Mouse (Mus musculus) G1E (cell line): ENCODE measurements around the gene Bmpr1b. TPM values are rescaled to one million over a fixed set of nuclear protein-coding genes. Genes with fewer than 3 reads are reported as not detected.

Source experiments
- ATAC-seq: 2 replicates; pipeline ENCODE4 v1.8.0; 2016; ENCODE audit warnings: mild to moderate bottlenecking; ENCODE audit not compliant: insufficient number of reproducible peaks, poor library complexity, low FRiP score, severe bottlenecking; ENCODE audit errors: extremely low read depth
- DNase-seq: peaks from one replicate; pipeline ENCODE4 v3.0.0; 2012; ENCODE audit warnings: low spot score
- H3K27me3 ChIP-seq: 2 replicates; pipeline ENCODE4 v1.6.1; 2012; ENCODE audit warnings: mild to moderate bottlenecking, low read length, inconsistent platforms; ENCODE audit not compliant: insufficient read depth
- H3K36me3 ChIP-seq: replicated peaks from 2 replicates; pipeline ENCODE3; 2012; ENCODE audit warnings: mild to moderate bottlenecking, inconsistent platforms
- H3K4me1 ChIP-seq: 2 replicates; pipeline ENCODE4 v1.6.1; 2012; ENCODE audit warnings: low read depth, low read length, inconsistent platforms, mixed read lengths; ENCODE audit not compliant: insufficient read depth
- H3K4me3 ChIP-seq: 2 replicates; pipeline ENCODE4 v1.5.1; 2012; ENCODE audit warnings: low read depth, mild to moderate bottlenecking, inconsistent platforms, low read length, moderate library complexity, mixed read lengths
- H3K9me3 ChIP-seq: replicated peaks from 2 replicates; pipeline ENCODE4 v1.6.1; 2012; ENCODE audit warnings: inconsistent platforms
- CTCF ChIP-seq: IDR thresholded peaks from 2 replicates; pipeline ENCODE4 v1.5.1; 2012; ENCODE audit warnings: low read depth, low read length, inconsistent platforms, mixed read lengths
- GATA1 ChIP-seq: IDR thresholded peaks from 2 replicates; pipeline ENCODE4 v1.6.1; 2012; ENCODE audit warnings: borderline replicate concordance, low read length, inconsistent platforms, mixed read lengths
- GATA2 ChIP-seq: IDR thresholded peaks from 2 replicates; pipeline ENCODE4 v1.6.1; 2012; ENCODE audit warnings: low read depth, low read length, inconsistent platforms, borderline replicate concordance
- POLR2AphosphoS5 ChIP-seq: IDR thresholded peaks from 2 replicates; pipeline ENCODE4 v1.6.1; 2012; ENCODE audit warnings: low read depth, low read length, inconsistent platforms; ENCODE audit not compliant: insufficient replicate concordance
- TAL1 ChIP-seq: conservative IDR thresholded peaks from 2 replicates; pipeline ENCODE4 v1.6.1; 2012; ENCODE audit warnings: low read depth, low read length, inconsistent platforms, mixed read lengths
- polyA plus RNA-seq: library from polyadenylated mRNA; stranded (reverse); fragments of >175 nt; gene quantifications from 2 replicates; pipeline ENCODE4 v1.2.3, GENCODE M21; 2012
- total RNA-seq, 2 experiments: library from RNA; stranded (forward) in 1 of 2; stranded (reverse) in 1 of 2; fragments of 200-1000 nt in 1 of 2; fragments of >200 nt in 1 of 2; fragmentation: Nextera tagmentation in 1 of 2; gene quantifications; 2 replicates each; pipeline ENCODE4 v1.2.3; 2014 to 2017

Bmpr1b gene
- total and polyA plus RNA-seq, 3 experiments, result 0.11 TPM; not detected in 2

- Histone ChIP-seq H3K27me3 (peaks cover 4% of the 10 kb centered on the region), H3K36me3 (no peaks in the 10 kb centered on the region), H3K4me3 (no peak overlapping the region), H3K4me1 (no peaks in the 10 kb centered on the region), H3K9me3 (no peaks in the 10 kb centered on the region)
- no peak for TF ChIP-seq GATA1
- no peak for TF ChIP-seq TAL1
- TF ChIP-seq CTCF, result no peak
- no peak for TF ChIP-seq POLR2AphosphoS5
- no peak for TF ChIP-seq GATA2
- ATAC-seq, result no peak
- no peak for DNase-seq
Observed at GRCm38 (mm10) chr3:142163896-142164295, 5.3 kb downstream of the Bmpr1b start.

- ATAC-seq, result no peak
- TF ChIP-seq GATA2 (no peak), GATA1 (no peak), TAL1 (no peak), POLR2AphosphoS5 (no peak), CTCF (no peak)
Observed at GRCm38 (mm10) chr3:142161405-142161804, 7.8 kb downstream of the Bmpr1b start.

GRCm38 (mm10) chr3:142151980-142152379 is 17.2 kb downstream of the Bmpr1b start:
- no peaks in the 10 kb centered on the region for H3K36me3 ChIP-seq
- ATAC-seq (no peak), DNase-seq (no peak)
- H3K4me1 ChIP-seq, result no peaks in the 10 kb centered on the region
- TF ChIP-seq GATA2 (no peak), POLR2AphosphoS5 (no peak), TAL1 (no peak), CTCF (no peak), GATA1 (no peak)
- no peaks in the 10 kb centered on the region for H3K27me3 ChIP-seq
- H3K9me3 ChIP-seq, result no peaks in the 10 kb centered on the region
- H3K4me3 ChIP-seq, result no peak overlapping the region

More at GRCm38 (mm10) chr3:142161405-142161804, 7.8 kb downstream of the Bmpr1b start:
- no peak overlapping the region for H3K4me3 ChIP-seq
- no peak for DNase-seq
- no peaks in the 10 kb centered on the region for H3K4me1 ChIP-seq
- peaks cover 2% of the 10 kb centered on the region; the same call in 1 of the 2 replicates for H3K27me3 ChIP-seq
- H3K9me3 ChIP-seq, result no peaks in the 10 kb centered on the region
- no peaks in the 10 kb centered on the region for H3K36me3 ChIP-seq

- ATAC-seq (no peak), DNase-seq (no peak)
Observed at GRCm38 (mm10) chr3:142138796-142139195, 30.4 kb downstream of the Bmpr1b start.

GRCm38 (mm10) chr3:142126379-142126778 is 42.8 kb downstream of the Bmpr1b start:
- no peaks in the 10 kb centered on the region for H3K9me3 ChIP-seq
- no peak for ATAC-seq
- no peak overlapping the region for H3K4me3 ChIP-seq
- no peaks in the 10 kb centered on the region for H3K36me3 ChIP-seq
- no peaks in the 10 kb centered on the region for H3K27me3 ChIP-seq
- no peaks in the 10 kb centered on the region for H3K4me1 ChIP-seq
- no peak for DNase-seq
- TF ChIP-seq TAL1, result no peak
- no peak for TF ChIP-seq CTCF
- TF ChIP-seq GATA1, result no peak
- no peak for TF ChIP-seq POLR2AphosphoS5
- TF ChIP-seq GATA2, result no peak

More at GRCm38 (mm10) chr3:142138796-142139195, 30.4 kb downstream of the Bmpr1b start:
- H3K4me3 ChIP-seq, result no peak overlapping the region
- no peaks in the 10 kb centered on the region for H3K9me3 ChIP-seq
- H3K27me3 ChIP-seq, result no peaks in the 10 kb centered on the region
- H3K4me1 ChIP-seq, result no peaks in the 10 kb centered on the region
- no peaks in the 10 kb centered on the region for H3K36me3 ChIP-seq
- TF ChIP-seq CTCF (no peak), POLR2AphosphoS5 (no peak), TAL1 (no peak), GATA2 (no peak), GATA1 (no peak)

GRCm38 (mm10) chr3:142125556-142125955 is 43.7 kb downstream of the Bmpr1b start:
- DNase-seq (no peak), ATAC-seq (no peak)
- TF ChIP-seq CTCF (no peak), TAL1 (no peak), GATA1 (no peak), GATA2 (no peak), POLR2AphosphoS5 (no peak)
- H3K4me3 ChIP-seq, result no peak overlapping the region
- H3K9me3 ChIP-seq, result no peaks in the 10 kb centered on the region
- no peaks in the 10 kb centered on the region for H3K36me3 ChIP-seq
- H3K4me1 ChIP-seq, result no peaks in the 10 kb centered on the region
- H3K27me3 ChIP-seq, result no peaks in the 10 kb centered on the region

GRCm38 (mm10) chr3:142124255-142124654 is 45.0 kb downstream of the Bmpr1b start:
- Histone ChIP-seq H3K4me3 (no peak overlapping the region), H3K27me3 (0 out of 2 replicates have a peak, but pooled peaks cover 4% of the 10 kb centered on the region)
- no peak for ATAC-seq

More at GRCm38 (mm10) chr3:142124255-142124654, 45.0 kb downstream of the Bmpr1b start:
- no peaks in the 10 kb centered on the region for H3K4me1 ChIP-seq
- H3K36me3 ChIP-seq, result no peaks in the 10 kb centered on the region
- H3K9me3 ChIP-seq, result no peaks in the 10 kb centered on the region
- DNase-seq, result no peak
- TF ChIP-seq POLR2AphosphoS5, result no peak
- no peak for TF ChIP-seq TAL1
- TF ChIP-seq CTCF, result no peak
- TF ChIP-seq GATA2, result no peak
- TF ChIP-seq GATA1, result no peak
